Mouse (Mus musculus): ENCODE results near the gene Crabp2. TPM values are rescaled to one million over a fixed set of nuclear protein-coding genes. Genes with fewer than 3 reads are reported as not detected.
A peak's percentile ranks its signal among the peaks of the same experiment; 100 is the strongest.

The Crabp2 gene
- total RNA-seq, 2 experiments from 2014 or later = 4.5 to 8.2 TPM

- intact Hi-C loops (cut with DNase I) = no loop called here
- peak overlapping the region; percentile 81; the same call in 1 of the 2 replicates for H3K27ac ChIP-seq
- no peak for TF ChIP-seq CTCF (IDR thresholded peaks at IDR 0.05)
- DNase-seq (ENCODE audit: extremely low spot score in 1 of 2, low spot score in 2 of 2) = no peak
- peak overlapping the region; percentile 33 for H3K4me3 ChIP-seq
These were observed 38.6 kb upstream of the Crabp2 start for GRCm38 (mm10) chr3:87909874-87910273.

- H3K4me3 ChIP-seq = peak overlapping the region; percentile 33
- H3K27ac ChIP-seq = peak overlapping the region; percentile 81
- DNase-seq (ENCODE audit: extremely low spot score in 1 of 2, low spot score in 2 of 2) = peak in 1 of 2 experiments; percentile 45
- intact Hi-C loops (cut with DNase I) = no loop called here
- no peak for TF ChIP-seq CTCF (IDR thresholded peaks at IDR 0.05)
These were observed 37.8 kb upstream of the Crabp2 start for GRCm38 (mm10) chr3:87910573-87911141.

- no peak for DNase-seq (ENCODE audit: extremely low spot score in 1 of 2, low spot score in 2 of 2)
- intact Hi-C loops (cut with DNase I) = no loop called here
- TF ChIP-seq CTCF (IDR thresholded peaks at IDR 0.05) = no peak
- Histone ChIP-seq H3K4me3 (no peak overlapping the region), H3K27ac (no peak overlapping the region)
These were observed 35.0 kb upstream of the Crabp2 start for GRCm38 (mm10) chr3:87913491-87913890.

GRCm38 (mm10) chr3:87913891-87914290 is 34.6 kb upstream of the Crabp2 start:
- no peak for TF ChIP-seq CTCF (IDR thresholded peaks at IDR 0.05)
- no peak for DNase-seq (ENCODE audit: extremely low spot score in 1 of 2, low spot score in 2 of 2)
- no peak overlapping the region for H3K27ac ChIP-seq
- H3K4me3 ChIP-seq = no peak overlapping the region
- intact Hi-C loops (cut with DNase I) = no loop called here

GRCm38 (mm10) chr3:87916990-87917389 is 31.5 kb upstream of the Crabp2 start:
- peak; percentile 8 for TF ChIP-seq CTCF (IDR thresholded peaks at IDR 0.05)

GRCm38 (mm10) chr3:87918551-87918950 is 29.9 kb upstream of the Crabp2 start:
- Histone ChIP-seq H3K27ac (no peak overlapping the region; the same call in 1 of the 2 replicates), H3K4me3 (no peak overlapping the region)
- no peak for TF ChIP-seq CTCF (IDR thresholded peaks at IDR 0.05)
- intact Hi-C loops (cut with DNase I) = no loop called here
- DNase-seq (ENCODE audit: extremely low spot score in 1 of 2, low spot score in 2 of 2) = no peak

More at GRCm38 (mm10) chr3:87916990-87917389, 31.5 kb upstream of the Crabp2 start:
- no peak overlapping the region for H3K4me3 ChIP-seq
- intact Hi-C loops (cut with DNase I) = no loop called here
- H3K27ac ChIP-seq = no peak overlapping the region
- DNase-seq (ENCODE audit: extremely low spot score in 1 of 2, low spot score in 2 of 2) = no peak

GRCm38 (mm10) chr3:87919336-87920108 is 28.9 kb upstream of the Crabp2 start, which contains the start of gene Mrpl24:
Mrpl24 (plus strand) TSS chr3:87919506.
- peak within 1 kb of the TSS; percentile 71 for H3K4me3 ChIP-seq
- DNase-seq (ENCODE audit: extremely low spot score in 1 of 2, low spot score in 2 of 2) = peak; percentile 72 to 81
- TF ChIP-seq CTCF (IDR thresholded peaks at IDR 0.05) = no peak
- H3K27ac ChIP-seq = peak within 1 kb of the TSS; percentile 69
- intact Hi-C loops (cut with DNase I) = loop anchor here (1.0 kb wide), 3 partner anchors 11 to 34 kb away; partner anchors contain the start of genes Hdgf, Isg20l2, Prcc and Rrnad1

- no peak overlapping the region for H3K27ac ChIP-seq
- H3K4me3 ChIP-seq = peak overlapping the region; percentile 71
- DNase-seq (ENCODE audit: extremely low spot score in 1 of 2, low spot score in 2 of 2) = no peak
- intact Hi-C loops (cut with DNase I) = no loop called here
- TF ChIP-seq CTCF (IDR thresholded peaks at IDR 0.05) = no peak; the same call in none of the 2 replicates
These were observed 28.1 kb upstream of the Crabp2 start for GRCm38 (mm10) chr3:87920270-87920943.

- no peak overlapping the region for H3K27ac ChIP-seq
- TF ChIP-seq CTCF (IDR thresholded peaks at IDR 0.05) = no peak
- H3K4me3 ChIP-seq = no peak overlapping the region
- DNase-seq (ENCODE audit: extremely low spot score in 1 of 2, low spot score in 2 of 2) = no peak
- intact Hi-C loops (cut with DNase I) = no loop called here
These were observed 23.5 kb upstream of the Crabp2 start for GRCm38 (mm10) chr3:87924996-87925395.

- intact Hi-C loops (cut with DNase I) = no loop called here
- no peak for TF ChIP-seq CTCF (IDR thresholded peaks at IDR 0.05)
- H3K27ac ChIP-seq = no peak overlapping the region
- H3K4me3 ChIP-seq = no peak overlapping the region
- DNase-seq (ENCODE audit: extremely low spot score in 1 of 2, low spot score in 2 of 2) = no peak
These were observed 21.0 kb upstream of the Crabp2 start for GRCm38 (mm10) chr3:87927452-87927851.

- Histone ChIP-seq H3K4me3 (peak overlapping the region; percentile 83), H3K27ac (peak overlapping the region; percentile 73)
- intact Hi-C loops (cut with DNase I) = loop anchor here (1.0 kb wide), 2 partner anchors 10 to 44 kb away; partner anchors contain the start of genes Mrpl24 and Prcc
- no peak for TF ChIP-seq CTCF (IDR thresholded peaks at IDR 0.05)
- no peak for DNase-seq (ENCODE audit: extremely low spot score in 1 of 2, low spot score in 2 of 2)
These were observed 19.0 kb upstream of the Crabp2 start for GRCm38 (mm10) chr3:87929341-87930077.
